In the genomic region with DNA sequence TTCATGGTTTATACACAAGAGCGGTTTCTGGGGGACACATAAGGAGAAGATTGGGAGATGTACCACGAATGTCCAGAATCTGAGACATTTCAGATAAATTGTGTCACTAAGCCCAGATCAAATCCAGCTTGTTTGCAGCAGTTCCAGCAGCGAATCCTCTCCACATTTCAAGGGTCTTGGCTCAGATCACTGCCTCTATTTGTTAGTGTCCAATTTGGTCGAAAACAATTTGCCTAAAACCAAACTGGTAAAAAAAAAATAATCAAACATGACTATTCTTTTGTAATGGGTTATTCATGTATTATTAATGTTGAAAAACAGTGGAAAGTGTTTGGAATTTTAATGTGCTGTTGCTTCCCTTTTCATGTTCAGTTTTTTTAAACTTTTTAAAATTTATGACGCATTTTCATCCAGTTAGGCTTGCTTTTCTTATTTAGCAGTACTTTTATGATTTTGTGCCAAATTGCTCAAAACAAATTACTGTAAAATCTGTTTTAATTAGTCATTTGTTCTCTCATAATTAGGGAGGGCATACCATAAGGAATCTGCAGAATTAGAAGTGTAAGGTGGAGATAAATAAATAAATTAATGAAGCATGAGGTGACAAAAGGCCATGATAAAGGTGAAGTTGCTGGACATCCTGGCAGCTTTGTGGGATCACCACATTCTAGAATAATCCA, we compare ENCODE assay signal across 25 mouse cellular contexts.
DNase-seq lines count a peak whose midpoint lies in the region; ATAC-seq and TF ChIP-seq lines count a peak whose summit lies in the region.
"Had no signal": no experiment of that assay in that cellular context is flagged by ENCODE, and none has a peak within 500 bp of the region (broad histone marks: within the 10 kb centered on the region; RNA-seq: fewer than 3 reads in every experiment).

No protein-coding gene starts in this region.

- no peak for TF ChIP-seq CTCF in brain, embryonic 14.5 days (IDR thresholded peaks at IDR 0.05; ENCODE audit: borderline replicate concordance, extremely low read depth, insufficient read depth, insufficient read length)

- H3K36me3 ChIP-seq in midbrain, embryonic 14.5 days (ENCODE audit: control insufficient read depth, insufficient read depth, low read length), result no peaks in the 10 kb centered on the region
- H3K36me3 ChIP-seq in midbrain, embryonic 11.5 days (ENCODE audit: control insufficient read depth, insufficient read depth, low read length), result no peaks in the 10 kb centered on the region
- H3K36me3 ChIP-seq: forebrain, embryonic 10.5 days; forebrain, embryonic 15.5 days; heart, embryonic 10.5 days; heart, embryonic 13.5 days had no signal

- 69% methylated on average over 5 of the region's 5 CpGs for WGBS in midbrain, embryonic 14.5 days
- 83% methylated on average over 5 of the region's 5 CpGs for WGBS in midbrain, embryonic 11.5 days

- H3K9me3 ChIP-seq in midbrain, embryonic 14.5 days (ENCODE audit: control insufficient read depth, low read length), result no peaks in the 10 kb centered on the region
- H3K9me3 ChIP-seq in midbrain, embryonic 11.5 days (ENCODE audit: control insufficient read depth, low read length), result no peaks in the 10 kb centered on the region
- H3K9me3 ChIP-seq: forebrain, embryonic 10.5 days; forebrain, embryonic 15.5 days; heart, embryonic 10.5 days; heart, embryonic 13.5 days had no signal

- TF ChIP-seq POLR2A in brain, embryonic 14.5 days (IDR thresholded peaks at IDR 0.05; ENCODE audit: borderline replicate concordance, extremely low read depth, insufficient read depth, insufficient read length, poor library complexity, severe bottlenecking), result no peak

- no peak overlapping the region for H3K9ac ChIP-seq in midbrain, embryonic 14.5 days (replicated peaks; ENCODE audit: low read length)
- H3K9ac ChIP-seq in midbrain, embryonic 11.5 days (ENCODE audit: low read length), result no peak overlapping the region
- H3K9ac ChIP-seq: forebrain, embryonic 15.5 days; heart, embryonic 13.5 days; hindbrain, embryonic 14.5 days had no signal

- H3K27me3 ChIP-seq in midbrain, embryonic 14.5 days (ENCODE audit: control insufficient read depth, insufficient read depth, low read length), result no peaks in the 10 kb centered on the region
- no peaks in the 10 kb centered on the region for H3K27me3 ChIP-seq in midbrain, embryonic 11.5 days (ENCODE audit: control insufficient read depth, insufficient read depth, low read length)
- H3K27me3 ChIP-seq: forebrain, embryonic 15.5 days; heart, embryonic 13.5 days had no signal

- DNase-seq in midbrain, embryonic 14.5 days, result peak; percentile 9
- DNase-seq in midbrain, embryonic 11.5 days (ENCODE audit: low spot score, missing footprints), result no peak
- DNase-seq in brain, embryonic 14.5 days (ENCODE audit: low read depth), result peak; percentile 44
- DNase-seq in retina, embryonic 14.5 days (ENCODE audit: low spot score), result peak; percentile 64
- no peak for DNase-seq in kidney, postnatal 10 days
- no peak for DNase-seq in adrenal gland, postnatal 25 days
- DNase-seq: adrenal gland, adult 8-10 months; adrenal gland, postnatal 36 days; cerebellum, adult 11-12 months; cerebellum, adult 8-10 months; cerebellum, postnatal 10 days; cerebellum, postnatal 36 days; gastrocnemius, postnatal 25 days; heart, adult 2 months; heart, postnatal 14 days; heart, postnatal 4 days had no signal

- no peak overlapping the region for H3K4me3 ChIP-seq in midbrain, embryonic 14.5 days (replicated peaks; ENCODE audit: low read depth, low read length)
- H3K4me3 ChIP-seq in midbrain, embryonic 11.5 days (ENCODE audit: low read depth, low read length), result no peak overlapping the region
- H3K4me3 ChIP-seq: forebrain, embryonic 10.5 days; forebrain, embryonic 15.5 days; heart, adult 2 months; heart, embryonic 10.5 days; heart, embryonic 13.5 days had no signal

- no peaks in the 10 kb centered on the region for H3K4me1 ChIP-seq in midbrain, embryonic 14.5 days (ENCODE audit: control insufficient read depth, insufficient read depth, low read length)
- H3K4me1 ChIP-seq in midbrain, embryonic 11.5 days (ENCODE audit: control insufficient read depth, insufficient read depth, low read length), result no peaks in the 10 kb centered on the region
- H3K4me1 ChIP-seq: forebrain, embryonic 10.5 days; forebrain, embryonic 15.5 days; heart, embryonic 10.5 days had no signal

- no peak overlapping the region for H3K4me2 ChIP-seq in midbrain, embryonic 14.5 days (ENCODE audit: low read length)
- no peak overlapping the region for H3K4me2 ChIP-seq in midbrain, embryonic 11.5 days
- H3K4me2 ChIP-seq: forebrain, embryonic 15.5 days; heart, embryonic 13.5 days; hindbrain, embryonic 14.5 days had no signal

- H3K27ac ChIP-seq in midbrain, embryonic 14.5 days (replicated peaks; ENCODE audit: low read depth, low read length), result no peak overlapping the region
- no peak overlapping the region for H3K27ac ChIP-seq in midbrain, embryonic 11.5 days (ENCODE audit: low read depth, low read length)
- H3K27ac ChIP-seq: forebrain, embryonic 10.5 days; forebrain, embryonic 15.5 days; heart, adult 2 months; heart, embryonic 10.5 days; heart, embryonic 13.5 days; hindbrain, embryonic 14.5 days; hindbrain, postnatal 0 days had no signal

- ATAC-seq in midbrain, embryonic 14.5 days (ENCODE audit: low FRiP score, low TSS enrichment), result no peak
- no peak for ATAC-seq in midbrain, embryonic 11.5 days (ENCODE audit: low FRiP score)
- ATAC-seq: activated CD4-positive, CD25-positive, alpha-beta regulatory T cell, adult 4 months; CD4-positive, CD25-positive, alpha-beta regulatory T cell, adult 4 months; forebrain, embryonic 15.5 days; hindbrain, postnatal 0 days; inflammation-experienced regulatory T-cells, adult 6 months had no signal

Comparison
In these comparisons a context has a peak if more than half of its experiments do, and no peak if none do; other contexts are left out.
1. DNase-seq: peak in midbrain, embryonic 14.5 days (single experiment), brain, embryonic 14.5 days (single experiment) and retina, embryonic 14.5 days (single experiment); none in midbrain, embryonic 11.5 days (single experiment), kidney, postnatal 10 days (single experiment) and adrenal gland, postnatal 25 days (single experiment).